Mouse (Mus musculus) liver, adult 2 months (tissue): Measurements from ENCODE around the gene Slc2a10.

ENCODE experiments used
- CTCF ChIP-seq: fragments of 200-500 bp; IDR thresholded peaks from 2 replicates; pipeline ENCODE4 v1.5.1; 2011; ENCODE audit warnings: low read depth, low read length, control low read depth
- POLR2A ChIP-seq: fragments of 200-500 bp; IDR thresholded peaks from 2 replicates; pipeline ENCODE4 v1.6.1; 2011; ENCODE audit warnings: low read length, control low read depth; ENCODE audit not compliant: insufficient read depth; ENCODE audit errors: extremely low read depth

- TF ChIP-seq CTCF = no peak
- TF ChIP-seq POLR2A = no peak
These were observed 6.9 kb downstream of the Slc2a10 start for GRCm38 (mm10) chr2:165510466-165510865.
